Mouse (Mus musculus) midbrain, postnatal 0 days (tissue): ENCODE measurements around the gene Gm4924. TPM values are rescaled to one million over a fixed set of nuclear protein-coding genes. Genes with fewer than 3 reads are reported as not detected.

Source experiments
- ATAC-seq: fragments of 200-750 bp; cut with Nextera tagmentation; 2 replicates; pipeline ENCODE4 v1.8.0; 2017; ENCODE audit warnings: moderate number of reproducible peaks, mild to moderate bottlenecking, moderate TSS enrichment, moderate library complexity; ENCODE audit not compliant: low FRiP score
- DNase-seq: peaks from one replicate; pipeline ENCODE4 v3.0.0-alpha.2; 2015; ENCODE audit warnings: low spot score
- H3K27ac ChIP-seq: fragments of 300-500 bp; sonication (generic); 2 replicates; pipeline ENCODE4 v1.5.1; 2014; ENCODE audit warnings: low read depth, mild to moderate bottlenecking, low read length, mixed read lengths
- H3K27me3 ChIP-seq: fragments of 300-500 bp; sonication (generic); 2 replicates; pipeline ENCODE4 v1.6.1; 2014; ENCODE audit warnings: low read length, control low read depth, mixed read lengths; ENCODE audit not compliant: insufficient read depth
- H3K36me3 ChIP-seq: fragments of 300-500 bp; sonication (generic); 2 replicates; pipeline ENCODE4 v1.6.1; 2014; ENCODE audit warnings: low read length, control low read depth, mixed read lengths; ENCODE audit not compliant: insufficient read depth
- H3K4me1 ChIP-seq: fragments of 300-500 bp; sonication (generic); 2 replicates; pipeline ENCODE4 v1.6.1; 2014; ENCODE audit warnings: mild to moderate bottlenecking, control low read depth, antibody characterized with exemption, low read length, mixed read lengths; ENCODE audit not compliant: insufficient read depth
- H3K4me2 ChIP-seq: fragments of 300-500 bp; sonication (generic); 2 replicates; pipeline ENCODE4 v1.6.1; 2014; ENCODE audit warnings: low read depth, mild to moderate bottlenecking, low read length, mixed read lengths; ENCODE audit not compliant: poor library complexity, severe bottlenecking
- H3K4me3 ChIP-seq: fragments of 300-500 bp; sonication (generic); 2 replicates; pipeline ENCODE4 v1.5.1; 2014; ENCODE audit warnings: low read depth, mild to moderate bottlenecking, low read length, moderate library complexity
- H3K9ac ChIP-seq: fragments of 300-500 bp; sonication (generic); replicated peaks from 2 replicates; pipeline ENCODE4 v1.6.1; 2014; ENCODE audit warnings: mild to moderate bottlenecking, low read length, moderate library complexity, mixed read lengths; ENCODE audit not compliant: poor library complexity, severe bottlenecking
- H3K9me3 ChIP-seq: fragments of 300-500 bp; sonication (generic); 2 replicates; pipeline ENCODE4 v1.6.1; 2016; ENCODE audit warnings: low read length, control low read depth
- CTCF ChIP-seq: IDR thresholded peaks from 2 replicates; pipeline ENCODE4 v1.5.1; 2016; ENCODE audit warnings: antibody characterized with exemption, mild to moderate bottlenecking
- WGBS: fragments of 180-500 bp; shearing (Covaris S2); extraction: QIAGEN DNeasy Blood & Tissue Kit; methylation state at CpG from one replicate; pipeline ENCODE4 v1.1.7; 2014; 5-methylcytosine and 5-hydroxymethylcytosine counted together
- polyA plus RNA-seq: library from polyadenylated mRNA; unstranded; fragments of >200 nt; fragmentation: Nextera tagmentation; extraction: Ambion mirVana; gene quantifications from 2 replicates; pipeline ENCODE4 v1.2.1, GENCODE M21; 2015
- total RNA-seq: library from RNA; depleted of rRNA; stranded (reverse); fragments of >200 nt; gene quantifications from 2 replicates; pipeline ENCODE4 v1.2.3, GENCODE M21; 2014; rRNA removed

Gene Gm4924
- total and polyA plus RNA-seq, 2 experiments from 2014 or later = 4.0 to 12.4 TPM

- H3K4me3 ChIP-seq = no peak overlapping the region
- ATAC-seq (no peak), DNase-seq (no peak)
- no peak for TF ChIP-seq CTCF
- no peak overlapping the region for H3K4me2 ChIP-seq
- WGBS = 93% methylated on average over 1 of the region's 1 CpGs
- no peaks in the 10 kb centered on the region for H3K4me1 ChIP-seq
- peaks cover 8% of the 10 kb centered on the region; the same call in 1 of the 2 replicates for H3K36me3 ChIP-seq
- H3K9me3 ChIP-seq = peaks cover 26% of the 10 kb centered on the region
- H3K9ac ChIP-seq = no peak overlapping the region
- no peaks in the 10 kb centered on the region for H3K27me3 ChIP-seq
- H3K27ac ChIP-seq = no peak overlapping the region
These were observed 28.9 kb downstream of the Gm4924 start for GRCm38 (mm10) chr10:82382992-82383391.

- ATAC-seq (no peak), DNase-seq (no peak)
- no peak overlapping the region for H3K4me2 ChIP-seq
- peaks cover 16% of the 10 kb centered on the region for H3K9me3 ChIP-seq
- no peak overlapping the region for H3K27ac ChIP-seq
- H3K27me3 ChIP-seq = no peaks in the 10 kb centered on the region
- no peaks in the 10 kb centered on the region for H3K4me1 ChIP-seq
- no peak overlapping the region for H3K4me3 ChIP-seq
- TF ChIP-seq CTCF = no peak
- peaks cover 10% of the 10 kb centered on the region for H3K36me3 ChIP-seq
- WGBS = 65% methylated on average over 1 of the region's 1 CpGs
- H3K9ac ChIP-seq = no peak overlapping the region
These were observed 55.5 kb downstream of the Gm4924 start for GRCm38 (mm10) chr10:82409511-82409910.

GRCm38 (mm10) chr10:82423631-82424030, 69.6 kb downstream of the Gm4924 start:
- DNase-seq (no peak), ATAC-seq (no peak)
- Histone ChIP-seq H3K4me1 (no peaks in the 10 kb centered on the region), H3K27me3 (no peaks in the 10 kb centered on the region), H3K4me2 (no peak overlapping the region), H3K4me3 (no peak overlapping the region), H3K27ac (no peak overlapping the region), H3K9ac (no peak overlapping the region), H3K36me3 (no peaks in the 10 kb centered on the region), H3K9me3 (peaks cover 23% of the 10 kb centered on the region)
- TF ChIP-seq CTCF = no peak

Other genes with a start within 250 kb of the Gm4924 start
- 6.5 and 10.8 TPM in 2 replicates for gene AU041133, start 226.2 kb upstream of the Gm4924 start, total RNA-seq
- gene AU041133, start 226.2 kb upstream of the Gm4924 start, polyA plus RNA-seq = 6.6 and 8.1 TPM in 2 replicates
- 19.9 and 24.8 TPM in 2 replicates for gene Zfp938, start 113.0 kb upstream of the Gm4924 start, total RNA-seq
- gene Zfp938, start 113.0 kb upstream of the Gm4924 start, polyA plus RNA-seq = 32.0 and 35.6 TPM in 2 replicates
- under 0.01 TPM in 1 of 2 replicates, not detected in the other for gene 4932415D10Rik, start 37.7 kb upstream of the Gm4924 start, total RNA-seq
- gene 4932415D10Rik, start 37.7 kb upstream of the Gm4924 start, polyA plus RNA-seq = not detected in 2 replicates
- not detected in 2 replicates for gene Gm1553, start 138.4 kb downstream of the Gm4924 start, total RNA-seq
- gene Gm1553, start 138.4 kb downstream of the Gm4924 start, polyA plus RNA-seq = not detected in 2 replicates